Mouse (Mus musculus): ENCODE measurements around the gene Msrb3. TPM values are rescaled to one million over a fixed set of nuclear protein-coding genes. Genes with fewer than 3 reads are reported as not detected.
A peak's percentile ranks its signal among the peaks of the same experiment; 100 is the strongest.

The Msrb3 gene
- total and polyA plus RNA-seq, 3 experiments = not detected

DNA sequence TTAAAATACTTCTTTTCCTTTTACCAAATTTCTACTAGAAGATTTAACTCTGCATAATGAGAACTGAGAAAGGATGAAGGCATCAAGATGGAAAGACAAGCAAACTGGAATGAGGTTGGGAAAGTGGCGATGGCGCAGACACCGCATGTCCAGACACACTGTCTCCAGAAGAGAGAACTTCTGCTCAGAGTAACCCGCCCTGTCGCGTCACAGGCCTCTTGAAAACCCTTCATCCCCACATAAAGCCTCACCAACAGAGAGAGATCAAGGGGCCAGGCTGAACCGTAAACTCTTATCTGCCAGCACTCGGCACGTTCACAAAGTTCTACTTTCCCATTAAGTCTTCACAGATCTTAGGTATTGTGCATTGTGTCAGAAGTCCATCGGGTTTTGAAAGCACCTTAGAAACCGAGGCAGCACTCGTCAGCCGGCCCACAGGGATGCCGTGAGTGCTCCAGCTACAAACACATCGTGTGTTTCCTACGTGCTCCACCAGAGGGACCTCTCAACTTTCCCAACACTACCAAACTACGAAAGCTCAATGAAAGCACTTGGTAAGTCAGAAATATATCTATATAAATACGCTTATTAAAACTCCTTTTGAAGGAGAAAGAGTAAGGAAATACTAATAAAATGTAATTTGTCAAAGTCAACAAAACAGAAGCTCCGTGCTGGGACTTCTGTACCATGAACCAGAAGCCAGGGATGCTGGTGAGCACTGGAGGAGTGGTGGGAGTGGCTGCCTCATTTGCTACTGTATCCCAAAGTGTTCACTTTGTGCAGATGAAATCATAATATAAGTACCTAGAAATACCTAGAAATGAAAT lies 39.4 kb upstream of the Msrb3 start:
- H3K4me1 ChIP-seq (ENCODE audit: control insufficient read depth in 1 of 2, insufficient read depth in 2 of 2) = no peaks in the 10 kb centered on the region
- no peaks in the 10 kb centered on the region for H3K27me3 ChIP-seq (replicated peaks)
- no peaks in the 10 kb centered on the region; the same call in 1 of the 2 replicates for H3K79me2 ChIP-seq (replicated peaks; ENCODE audit: control insufficient read depth, extremely low read depth, insufficient read depth, poor library complexity, severe bottlenecking)
- no peak overlapping the region for H3K9ac ChIP-seq (ENCODE audit: insufficient read depth, low read depth)
- no peaks in the 10 kb centered on the region for H3K9me3 ChIP-seq (replicated peaks; ENCODE audit: low read length)
- H3K4me2 ChIP-seq (ENCODE audit: insufficient read depth, low read depth, poor library complexity, severe bottlenecking) = no peak overlapping the region
- peaks cover 3 to 28% of the 10 kb centered on the region in 2 experiments for H3K36me3 ChIP-seq (replicated peaks in 1 of 2; ENCODE audit: control insufficient read depth in 1 of 2, insufficient read depth in 1 of 2, low read length in 1 of 2)
- dilution Hi-C loops (cut with MboI; ENCODE audit: extremely low pct_ligation_motif_present, extremely low pct_unique_long_range_greater_than_20kb, low sequenced_read_pairs) (no loop called here), in situ Hi-C loops (cut with MboI; ENCODE audit: low pct_ligation_motif_present, low pct_unique_long_range_greater_than_20kb, low sequenced_read_pairs) (no loop called here)
- DNase-seq (ENCODE audit: extremely low read depth) = peak; percentile 29
- H3K27ac ChIP-seq (ENCODE audit: insufficient read depth, low read depth) = no peak overlapping the region
- no peak overlapping the region for H3K4me3 ChIP-seq (replicated peaks in 1 of 3; ENCODE audit: low read depth in 2 of 3, low read length in 2 of 3, poor library complexity in 1 of 3)
- TF ChIP-seq SMC3 (IDR thresholded peaks at IDR 0.05; ENCODE audit: low read depth, low read length) (peak; percentile 61), ETS1 (conservative IDR thresholded peaks at IDR 0.05; ENCODE audit: low read depth, low read length) (no peak), POLR2AphosphoS2 (IDR thresholded peaks at IDR 0.05; ENCODE audit: low read depth, low read length) (no peak), JUN (IDR thresholded peaks at IDR 0.05; ENCODE audit: insufficient read depth, low read depth, low read length) (no peak), CTCF (conservative IDR thresholded peaks at IDR 0.05 in 1 of 2, IDR thresholded peaks at IDR 0.05 in 1 of 2; ENCODE audit: low read depth in 2 of 2, low read length in 2 of 2) (peak in 1 of 2 experiments; percentile 69; a peak in 2 of 4 replicates), RAD21 (IDR thresholded peaks at IDR 0.05; ENCODE audit: low read depth, low read length) (peak; percentile 63), TBP (conservative IDR thresholded peaks at IDR 0.05; ENCODE audit: low read depth, low read length) (no peak)

GRCm38 (mm10) chr10:120929536-120929935 lies 30.6 kb upstream of the Msrb3 start:
- Histone ChIP-seq H3K9ac (ENCODE audit: insufficient read depth, low read depth) (no peak overlapping the region), H3K4me3 (replicated peaks in 1 of 3; ENCODE audit: low read depth in 2 of 3, low read length in 2 of 3, poor library complexity in 1 of 3) (no peak overlapping the region), H3K4me2 (ENCODE audit: insufficient read depth, low read depth, poor library complexity, severe bottlenecking) (no peak overlapping the region), H3K9me3 (replicated peaks; ENCODE audit: low read length) (no peaks in the 10 kb centered on the region), H3K4me1 (ENCODE audit: control insufficient read depth in 1 of 2, insufficient read depth in 2 of 2) (no peaks in the 10 kb centered on the region), H3K27ac (ENCODE audit: insufficient read depth, low read depth) (no peak overlapping the region), H3K27me3 (replicated peaks) (no peaks in the 10 kb centered on the region), H3K79me2 (replicated peaks; ENCODE audit: control insufficient read depth, extremely low read depth, insufficient read depth, poor library complexity, severe bottlenecking) (no peaks in the 10 kb centered on the region), H3K36me3 (replicated peaks in 1 of 2; ENCODE audit: control insufficient read depth in 1 of 2, insufficient read depth in 1 of 2, low read length in 1 of 2) (peaks cover 33 to 63% of the 10 kb centered on the region in 2 experiments)
- no peak for DNase-seq (ENCODE audit: extremely low read depth)
- TF ChIP-seq BHLHE40 (IDR thresholded peaks at IDR 0.05; ENCODE audit: low read depth, low read length) (no peak), POLR2A (IDR thresholded peaks at IDR 0.05; ENCODE audit: low read depth, low read length) (no peak), E2F4 (IDR thresholded peaks at IDR 0.05; ENCODE audit: insufficient replicate concordance, low read depth, low read length) (no peak), USF1 (IDR thresholded peaks at IDR 0.05; ENCODE audit: low read depth, low read length) (no peak), POLR2AphosphoS2 (IDR thresholded peaks at IDR 0.05; ENCODE audit: low read depth, low read length) (no peak), MXI1 (IDR thresholded peaks at IDR 0.05; ENCODE audit: low read depth, low read length) (no peak), ZNF384 (IDR thresholded peaks at IDR 0.05; ENCODE audit: low read depth, low read length) (no peak), NELFE (IDR thresholded peaks at IDR 0.05; ENCODE audit: low read depth, low read length) (no peak), EP300 (IDR thresholded peaks at IDR 0.05; ENCODE audit: low read length) (no peak), USF2 (conservative IDR thresholded peaks at IDR 0.05; ENCODE audit: low read depth, low read length) (no peak), ZKSCAN1 (IDR thresholded peaks at IDR 0.05; ENCODE audit: borderline replicate concordance, low read depth, low read length) (no peak), MAFK (IDR thresholded peaks at IDR 0.05; ENCODE audit: insufficient replicate concordance, low read length) (no peak), MAX (IDR thresholded peaks at IDR 0.05; ENCODE audit: low read length) (no peak), RCOR1 (conservative IDR thresholded peaks at IDR 0.05; ENCODE audit: low read depth, low read length) (no peak), JUN (IDR thresholded peaks at IDR 0.05; ENCODE audit: insufficient read depth, low read depth, low read length) (no peak), KAT2A (IDR thresholded peaks at IDR 0.05; ENCODE audit: insufficient replicate concordance, low read length) (no peak), PAX5 (IDR thresholded peaks at IDR 0.05; ENCODE audit: low read length) (no peak), NRF1 (IDR thresholded peaks at IDR 0.05; ENCODE audit: low read depth, low read length) (no peak)
- in situ Hi-C loops (cut with MboI; ENCODE audit: low pct_ligation_motif_present, low pct_unique_long_range_greater_than_20kb, low sequenced_read_pairs) = no loop called here
- dilution Hi-C loops (cut with MboI; ENCODE audit: extremely low pct_ligation_motif_present, extremely low pct_unique_long_range_greater_than_20kb, low sequenced_read_pairs) = no loop called here
